Mouse (Mus musculus) olfactory bulb, adult 2 months (tissue): ENCODE data around the gene Xpnpep3. TPM values are rescaled to one million over a fixed set of nuclear protein-coding genes. Genes with fewer than 3 reads are reported as not detected.

ENCODE experiments used
- H3K27ac ChIP-seq: fragments of 200-500 bp; 2 replicates; pipeline ENCODE4 v1.5.1; 2012; ENCODE audit warnings: low read depth, low read length; ENCODE audit not compliant: insufficient read depth
- H3K4me1 ChIP-seq: fragments of 200-500 bp; 2 replicates; pipeline ENCODE4 v1.6.1; 2012; ENCODE audit warnings: low read length; ENCODE audit not compliant: control insufficient read depth, insufficient read depth
- H3K4me3 ChIP-seq: fragments of 200-500 bp; 2 replicates; pipeline ENCODE4 v1.5.1; 2012; ENCODE audit warnings: mild to moderate bottlenecking, low read depth, low read length, moderate library complexity; ENCODE audit not compliant: insufficient read depth
- CTCF ChIP-seq: fragments of 200-500 bp; IDR thresholded peaks from 2 replicates; pipeline ENCODE4 v1.5.1; 2012; ENCODE audit warnings: low read depth, mild to moderate bottlenecking, low read length, moderate library complexity; ENCODE audit not compliant: insufficient read depth
- POLR2A ChIP-seq: fragments of 200-500 bp; IDR thresholded peaks from 2 replicates; pipeline ENCODE4 v1.6.1; 2012; ENCODE audit warnings: mild to moderate bottlenecking, low read depth, low read length, moderate library complexity; ENCODE audit not compliant: insufficient read depth
- WGBS: fragments of 180-500 bp; shearing (Covaris S2); methylation state at CpG from one replicate; pipeline ENCODE4 v1.1.7; 2018; 5-methylcytosine and 5-hydroxymethylcytosine counted together
- polyA plus RNA-seq: library from polyadenylated mRNA; stranded (reverse); fragments of >200 nt; gene quantifications from 2 replicates; pipeline ENCODE4 v1.2.4, GENCODE M21; 2012; ENCODE audit warnings: low replicate concordance; ENCODE audit not compliant: missing spikeins, insufficient read depth, insufficient read length

The Xpnpep3 gene
- polyA plus RNA-seq = not detected in 2 replicates

GRCm38 (mm10) chr15:81399638-81400315, at the start of gene Xpnpep3, which contains the start of gene St13:
Xpnpep3 (plus strand) TSS chr15:81400138.
St13 (minus strand) TSS chr15:81400077.
- no peak for TF ChIP-seq CTCF
- TF ChIP-seq POLR2A = peak; percentile 33; the same call in 1 of the 2 replicates
- Histone ChIP-seq H3K4me1 (no peaks in the 10 kb centered on the region), H3K4me3 (peak within 1 kb of the TSS; percentile 96), H3K27ac (peak within 1 kb of the TSS; percentile 96)
- 0% methylated on average over 50 of the region's 50 CpGs for WGBS

DNA sequence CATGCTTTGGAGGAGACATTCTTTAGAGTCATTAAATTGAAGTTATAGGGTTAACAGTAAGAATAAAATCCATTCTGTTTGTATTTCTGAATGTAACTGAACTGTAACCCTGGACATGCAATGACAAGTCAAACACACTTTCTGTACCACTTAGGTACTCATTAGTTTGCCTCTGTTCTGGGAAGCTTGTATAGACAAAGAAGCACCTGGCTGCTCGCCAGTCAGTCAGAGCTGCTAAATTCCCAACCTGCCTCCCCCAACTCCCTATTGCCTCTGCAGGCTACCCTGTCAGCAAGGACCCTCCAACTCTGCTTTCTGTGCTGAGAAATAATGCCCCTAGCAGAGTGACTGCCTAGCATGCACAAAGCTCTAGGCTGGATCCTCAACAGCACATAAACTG, 49.5 kb upstream of the Xpnpep3 start:
- TF ChIP-seq CTCF (no peak), POLR2A (no peak)
- Histone ChIP-seq H3K4me3 (no peak overlapping the region), H3K4me1 (peaks cover 8% of the 10 kb centered on the region; the same call in 1 of the 2 replicates), H3K27ac (no peak overlapping the region)
- WGBS = 71% methylated on average over 1 of the region's 1 CpGs

DNA sequence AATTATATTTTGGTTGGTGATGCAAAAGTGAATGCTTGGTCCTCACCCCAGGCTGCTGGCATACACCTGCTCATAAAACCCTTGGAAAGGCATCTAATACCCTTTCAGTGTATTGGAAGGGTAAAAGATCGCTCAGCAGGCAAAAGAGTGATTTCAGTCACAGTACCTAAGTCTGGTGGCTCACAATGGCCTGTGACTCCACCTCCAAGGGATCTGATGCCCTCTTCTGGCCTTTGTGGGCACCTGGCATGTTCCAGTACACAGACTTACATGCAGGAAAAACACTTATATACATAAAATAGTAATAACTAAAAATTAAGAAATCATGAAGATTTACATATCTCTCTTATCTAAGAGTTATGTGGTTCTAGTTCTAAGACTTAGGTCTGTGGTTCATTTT, 47.3 kb upstream of the Xpnpep3 start:
- 52% methylated on average over 1 of the region's 1 CpGs for WGBS
- Histone ChIP-seq H3K4me3 (no peak overlapping the region), H3K27ac (no peak overlapping the region), H3K4me1 (peaks cover 8% of the 10 kb centered on the region; the same call in 1 of the 2 replicates)
- TF ChIP-seq POLR2A (no peak), CTCF (no peak)

DNA sequence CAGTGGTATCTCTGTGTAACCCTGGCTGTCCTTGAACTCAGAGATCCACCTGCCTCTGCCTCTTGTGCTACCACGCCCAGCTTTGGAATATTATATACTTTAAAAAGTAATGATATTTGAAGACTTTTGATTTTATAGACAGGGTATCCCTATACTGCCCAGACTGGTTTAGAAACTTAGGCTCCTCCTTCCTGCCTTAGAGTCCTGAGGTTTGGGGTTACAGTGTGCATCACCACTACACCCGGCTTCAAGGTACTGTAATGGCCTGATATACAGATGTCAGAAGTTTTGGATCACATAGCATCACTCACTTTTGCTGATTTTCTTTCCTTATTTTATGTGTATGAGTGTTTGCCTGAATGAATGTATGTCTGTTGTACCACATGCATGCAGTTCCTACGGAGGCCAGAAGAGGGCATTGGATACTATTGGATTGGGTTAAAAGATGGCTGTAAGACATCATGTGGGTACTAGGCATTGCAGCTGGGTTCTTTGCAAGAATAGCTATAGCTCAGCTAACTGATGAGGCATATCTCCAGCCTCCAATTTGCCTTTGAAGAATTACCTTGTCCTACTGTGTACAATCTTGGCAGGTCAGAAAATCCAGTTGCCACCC, 44.7 kb upstream of the Xpnpep3 start:
- no peak for TF ChIP-seq CTCF
- no peak for TF ChIP-seq POLR2A
- Histone ChIP-seq H3K4me1 (peaks cover 2% of the 10 kb centered on the region; the same call in 1 of the 2 replicates), H3K4me3 (no peak overlapping the region), H3K27ac (no peak overlapping the region)
- WGBS = 71% methylated on average over 3 of the region's 3 CpGs

GRCm38 (mm10) chr15:81356946-81357345, 43.0 kb upstream of the Xpnpep3 start:
- H3K27ac ChIP-seq = no peak overlapping the region
- no peaks in the 10 kb centered on the region for H3K4me1 ChIP-seq
- TF ChIP-seq POLR2A (no peak), CTCF (no peak)
- no peak overlapping the region for H3K4me3 ChIP-seq
- 40% methylated on average over 5 of the region's 5 CpGs for WGBS

DNA sequence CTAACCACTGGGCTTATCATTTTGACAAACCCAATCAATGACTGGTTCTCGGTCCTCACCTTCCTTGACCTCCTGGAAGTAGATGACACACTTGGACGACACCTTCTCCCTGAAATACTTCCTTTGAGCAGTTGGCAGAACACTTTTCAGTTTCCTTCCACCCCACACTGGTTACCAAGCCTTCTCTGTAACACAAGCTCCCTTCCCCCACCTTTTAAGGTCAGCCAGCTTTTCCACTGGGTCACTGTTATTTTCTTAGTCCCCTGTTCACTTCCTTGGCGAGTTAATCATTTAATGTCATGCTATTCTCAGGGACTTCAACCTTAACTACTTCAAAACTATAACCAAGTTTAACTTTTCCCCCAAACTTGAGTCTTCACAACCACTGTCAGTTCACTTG, 41.0 kb upstream of the Xpnpep3 start:
- H3K4me1 ChIP-seq = no peaks in the 10 kb centered on the region
- TF ChIP-seq POLR2A (no peak), CTCF (no peak)
- 78% methylated on average over 3 of the region's 3 CpGs for WGBS

DNA sequence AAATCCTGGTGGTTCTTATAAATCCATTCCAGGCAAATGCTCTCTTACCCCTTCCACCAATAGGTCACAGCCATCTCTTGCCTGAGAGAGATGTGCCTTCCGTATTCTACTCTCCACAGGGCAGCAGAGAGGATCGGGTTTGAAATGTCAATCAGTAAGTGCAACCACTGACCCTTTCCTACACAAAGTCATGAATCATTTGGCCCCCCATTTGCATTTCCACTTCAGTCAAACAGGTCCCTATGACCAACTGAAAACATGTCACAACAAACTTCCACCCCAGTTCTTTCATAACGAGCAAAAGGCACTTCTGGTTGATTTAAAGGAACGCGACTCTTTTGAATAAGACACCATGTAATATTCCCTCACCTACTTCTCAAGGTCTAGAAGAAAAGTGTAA, 40.5 kb upstream of the Xpnpep3 start:
- Histone ChIP-seq H3K4me3 (no peak overlapping the region), H3K27ac (no peak overlapping the region), H3K4me1 (no peaks in the 10 kb centered on the region)
- TF ChIP-seq POLR2A (no peak), CTCF (no peak)
- 76% methylated on average over 5 of the region's 5 CpGs for WGBS

More for the DNA sequence above, 41.0 kb upstream of the Xpnpep3 start:
- Histone ChIP-seq H3K27ac (no peak overlapping the region), H3K4me3 (no peak overlapping the region)

DNA sequence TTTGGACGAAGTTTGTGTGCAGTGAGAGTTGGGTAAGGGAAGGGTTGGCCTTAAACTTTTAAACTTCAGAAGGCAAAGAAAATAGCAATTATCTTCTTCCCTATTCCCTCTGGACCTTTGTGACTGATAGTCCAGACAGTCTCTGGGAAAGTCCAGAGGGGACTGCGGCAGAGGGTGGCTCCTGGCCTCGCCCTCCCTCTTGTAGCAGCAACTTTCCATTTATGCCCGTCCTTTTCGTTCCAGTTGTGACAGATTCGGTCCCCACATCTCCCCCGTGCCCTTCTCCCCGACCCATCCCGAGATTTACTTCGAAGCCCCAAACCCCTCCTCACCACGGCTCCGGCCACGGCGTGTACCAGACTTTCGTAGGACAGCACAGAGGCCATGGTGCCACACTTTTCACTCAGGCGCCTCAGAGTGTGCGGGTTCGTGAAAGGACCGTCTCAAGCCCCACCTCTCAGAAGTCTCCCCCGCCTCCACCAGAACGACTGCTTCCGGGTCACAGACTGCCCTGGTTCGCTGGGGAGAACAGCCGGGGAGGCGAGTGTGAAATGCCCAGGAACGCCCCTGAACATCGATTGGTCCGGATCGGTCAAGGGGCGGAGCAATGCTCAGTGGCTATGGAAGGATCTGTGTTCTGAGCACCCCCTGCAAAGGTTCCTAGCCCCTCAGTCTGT, 39.5 kb upstream of the Xpnpep3 start, which contains the start of gene Slc25a17:
Gene Slc25a17, minus strand, starts transcription at position 468 of the 677 bp plus-strand sequence.
- H3K27ac ChIP-seq = 0 out of 2 replicates have a peak within 1 kb of the TSS, but pooled peaks have one; percentile 17
- peak within 1 kb of the TSS; percentile 64 for H3K4me3 ChIP-seq
- no peak for TF ChIP-seq CTCF
- peak; percentile 51; the same call in 1 of the 2 replicates for TF ChIP-seq POLR2A
- no peaks in the 10 kb centered on the region for H3K4me1 ChIP-seq
- under 1% methylated on average over 30 of the region's 30 CpGs for WGBS
